Mouse (Mus musculus) mouse trophoblast stem cell (cell line): ENCODE measurements at regions not wholly inside any gene's neighbourhood (a gene's known extent, or its start where the extent isn't known, plus 50 kb on each side); places are given as distances from the start of the nearest gene placed in this dataset.

Experiments
- in situ Hi-C, 2 experiments: fragments of 300-500 bp; cut with MseI, MboI; formaldehyde crosslinking; loops; 2 replicates in 1 of 2; 3 replicates in 1 of 2; pipeline ENCODE4 v1.15.1; 2025

DNA sequence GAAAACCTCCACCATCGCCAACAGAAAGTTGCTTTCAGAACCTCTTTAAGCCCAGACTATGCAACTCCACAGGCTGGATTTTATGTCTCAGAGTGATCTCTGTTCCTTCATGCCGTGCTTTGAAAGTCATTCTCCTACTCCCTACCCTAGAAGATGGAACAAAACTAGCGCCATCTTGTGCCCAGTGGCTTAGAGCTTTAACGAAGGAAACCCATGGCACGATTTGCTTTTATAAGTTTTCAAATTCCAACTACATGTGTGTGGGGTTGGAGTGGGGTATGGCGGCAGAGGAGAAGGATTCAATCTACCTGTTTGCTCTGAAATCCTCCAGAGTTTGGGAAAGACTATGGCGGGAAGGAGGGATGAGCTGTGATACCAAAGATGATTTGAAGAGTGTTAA lies 118.7 kb upstream of the Tmem45b start:
- in situ Hi-C loops, result no loop called here

DNA sequence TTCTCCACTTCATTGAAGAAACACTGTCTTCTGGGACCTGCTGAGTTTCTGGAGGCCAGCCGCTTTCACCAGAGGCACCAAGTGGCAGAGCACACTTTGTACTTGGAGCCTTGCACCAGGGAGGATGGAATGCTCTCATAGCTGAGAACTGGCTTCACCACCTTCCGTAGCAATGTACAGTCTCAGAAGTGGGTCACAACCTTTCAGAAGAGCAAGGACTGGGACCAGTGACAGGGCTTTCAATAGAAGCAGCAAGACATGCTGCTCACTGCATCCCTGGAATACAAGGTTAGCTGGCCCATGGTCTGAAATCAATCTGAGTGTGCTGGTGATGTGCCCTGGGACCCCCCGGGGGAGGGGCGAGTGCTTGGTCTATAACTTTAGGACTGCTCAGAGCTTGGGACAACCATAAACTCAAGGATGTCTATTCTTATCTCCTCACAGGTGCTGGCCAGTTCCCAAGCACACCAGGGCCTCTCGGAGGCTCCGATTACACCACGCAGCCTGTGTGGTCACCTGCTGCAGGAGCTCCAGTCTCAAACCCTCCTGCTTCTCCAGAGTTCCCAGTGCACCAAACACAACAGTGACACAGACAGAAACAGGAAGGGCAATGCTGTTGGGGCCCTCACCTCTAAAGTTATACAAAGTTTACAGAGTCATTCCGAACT lies 114.4 kb upstream of the Tmem45b start:
- in situ Hi-C loops, result no loop called here

GRCm38 (mm10) chr9:31577066-31577465 lies 112.8 kb upstream of the Tmem45b start:
- in situ Hi-C loops, result no loop called here

GRCm38 (mm10) chr9:31567029-31567428 lies 102.8 kb upstream of the Tmem45b start:
- in situ Hi-C loops, result loop anchor here (5.0 to 25.0 kb wide), 3 partner anchors 355 to 598 kb away; no protein-coding TSS in a partner anchor

DNA sequence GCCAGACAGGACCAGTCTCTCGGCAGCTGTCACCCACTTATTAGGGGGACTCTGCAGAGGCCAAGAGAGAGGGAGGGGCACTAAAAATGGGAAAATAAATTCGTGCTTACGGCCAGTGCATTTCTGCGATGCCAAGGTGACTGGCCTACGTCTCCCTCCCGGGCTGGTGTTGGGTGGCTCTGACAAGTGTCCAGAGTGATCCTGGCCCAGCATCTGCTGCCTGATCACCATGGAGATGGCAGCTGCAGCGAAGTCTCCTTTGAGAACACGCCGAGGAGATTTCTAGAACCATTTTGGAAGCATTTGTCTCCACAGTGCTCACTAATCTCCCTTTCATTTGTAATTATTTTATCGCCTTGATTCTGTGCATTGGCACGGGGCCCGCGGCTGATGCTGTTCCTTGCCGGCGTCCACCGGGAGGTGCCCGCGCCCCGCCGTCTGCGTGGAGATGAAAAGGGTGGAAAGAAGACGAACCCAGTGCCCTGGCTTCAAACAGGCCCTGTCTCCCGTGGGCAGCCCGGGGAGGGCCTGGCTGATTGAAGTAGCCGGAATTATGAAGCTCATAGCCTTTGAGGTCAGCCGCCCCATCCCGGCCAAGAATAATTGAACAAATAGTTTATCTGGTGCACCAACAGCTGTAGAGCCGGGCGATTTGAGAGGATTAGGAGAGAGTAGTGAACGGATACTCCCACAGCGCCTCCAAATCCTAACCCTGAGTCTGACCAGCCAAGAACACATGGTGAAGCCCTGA lies 102.2 kb upstream of the Tmem45b start:
- in situ Hi-C loops, result loop anchor here (5.0 to 25.0 kb wide), 3 partner anchors 356 to 598 kb away; no protein-coding TSS in a partner anchor

DNA sequence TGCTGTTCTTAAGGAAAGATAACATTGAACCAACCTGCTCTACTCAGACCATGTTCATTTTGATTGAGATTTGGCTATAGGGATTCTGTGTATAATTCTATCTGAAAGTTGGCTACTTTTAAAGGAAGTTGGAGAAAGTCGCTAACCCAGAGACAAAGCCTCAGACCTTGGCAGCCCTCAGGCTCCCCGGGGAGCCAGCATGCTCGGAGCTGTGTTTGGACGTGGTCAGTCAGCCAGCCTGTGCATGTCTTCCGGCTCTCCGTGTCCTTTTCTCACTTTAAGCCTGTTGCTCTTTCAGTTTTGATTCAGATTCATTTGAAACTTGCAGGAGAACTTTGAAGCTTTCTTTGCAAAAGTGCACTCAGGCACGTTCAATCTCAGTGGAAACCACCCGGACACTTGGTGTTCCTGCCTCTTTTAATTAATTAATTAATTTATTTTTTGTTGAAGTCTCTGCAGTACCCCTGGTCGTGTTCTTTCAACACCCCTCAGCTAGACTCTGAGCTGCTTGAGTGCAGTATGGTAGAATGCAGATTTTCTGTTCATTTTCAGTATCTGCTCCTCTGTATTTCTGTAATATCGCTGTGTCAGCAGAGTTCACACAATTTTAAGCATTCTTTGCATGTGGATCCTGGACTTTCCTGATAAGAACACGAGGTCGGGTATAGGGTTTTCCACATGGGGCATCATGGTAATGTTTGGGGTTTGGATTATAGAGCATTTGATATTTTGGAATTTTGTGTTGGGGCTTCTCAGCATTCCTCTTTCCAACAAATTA lies 100.9 kb upstream of the Tmem45b start:
- in situ Hi-C loops, result loop anchor here (5.0 to 25.0 kb wide), 3 partner anchors 357 to 600 kb away; no protein-coding TSS in a partner anchor

DNA sequence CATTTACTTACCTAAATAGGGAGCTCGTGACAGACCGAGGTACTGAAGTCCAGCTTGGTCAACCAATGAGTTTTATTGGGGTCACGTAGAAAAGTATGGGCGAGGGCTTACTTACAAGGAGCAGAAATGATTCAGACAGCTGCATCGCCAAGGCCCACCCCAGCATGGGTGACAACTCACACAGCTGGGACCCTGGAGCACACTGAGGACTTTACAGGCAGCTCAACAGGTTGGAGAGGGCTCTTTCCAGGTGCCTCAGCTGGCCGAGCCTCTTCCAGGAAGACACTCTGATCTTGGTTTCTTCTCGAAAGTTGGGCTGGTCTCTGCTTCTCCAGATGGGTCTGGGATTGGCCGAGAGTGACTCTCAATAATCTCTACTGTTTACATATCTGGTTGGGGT lies 99.3 kb upstream of the Tmem45b start:
- in situ Hi-C loops, result loop anchor here (10.0 to 25.0 kb wide), 2 partner anchors 599 to 601 kb away; no protein-coding TSS in a partner anchor

- in situ Hi-C loops, result loop anchor here (10.0 to 25.0 kb wide), 2 partner anchors 602 to 605 kb away; no protein-coding TSS in a partner anchor
These were observed 95.9 kb upstream of the Tmem45b start for GRCm38 (mm10) chr9:31560226-31560556.

DNA sequence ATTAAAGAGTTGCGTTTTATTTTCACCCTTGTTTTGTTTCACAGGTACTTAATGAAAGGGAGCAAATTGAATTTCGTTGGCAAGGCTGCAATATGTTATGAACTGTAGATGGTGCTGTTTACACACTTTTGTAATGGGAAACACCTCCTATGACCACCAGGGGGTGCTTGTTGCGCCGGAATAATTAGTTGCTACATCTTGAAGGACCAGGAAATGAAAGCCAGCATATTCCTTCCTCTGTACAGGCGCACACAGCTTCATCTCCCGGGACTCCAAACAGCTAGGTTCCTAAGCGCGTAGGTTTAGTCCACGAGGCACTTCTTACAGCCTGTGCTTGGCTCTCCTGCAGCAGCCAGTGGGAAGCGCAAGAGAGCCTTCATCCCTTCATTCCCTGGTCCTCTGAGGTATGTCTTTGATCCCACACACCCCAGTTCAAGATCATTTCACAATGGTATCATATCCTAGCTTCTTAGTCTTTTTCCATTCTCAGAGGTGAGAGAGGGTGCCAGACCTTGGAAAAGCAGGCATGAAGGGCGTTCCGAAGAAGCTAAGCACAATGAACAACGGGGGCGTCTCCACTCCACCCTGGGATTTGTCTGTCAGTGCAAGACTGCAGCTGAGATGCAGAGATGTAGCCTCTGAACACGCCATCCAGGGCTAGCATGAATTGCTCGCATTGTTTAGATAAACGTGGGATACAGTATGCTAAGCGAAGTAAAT lies 95.4 kb upstream of the Tmem45b start:
- in situ Hi-C loops, result loop anchor here (5.0 to 25.0 kb wide), 3 partner anchors 368 to 605 kb away; no protein-coding TSS in a partner anchor

DNA sequence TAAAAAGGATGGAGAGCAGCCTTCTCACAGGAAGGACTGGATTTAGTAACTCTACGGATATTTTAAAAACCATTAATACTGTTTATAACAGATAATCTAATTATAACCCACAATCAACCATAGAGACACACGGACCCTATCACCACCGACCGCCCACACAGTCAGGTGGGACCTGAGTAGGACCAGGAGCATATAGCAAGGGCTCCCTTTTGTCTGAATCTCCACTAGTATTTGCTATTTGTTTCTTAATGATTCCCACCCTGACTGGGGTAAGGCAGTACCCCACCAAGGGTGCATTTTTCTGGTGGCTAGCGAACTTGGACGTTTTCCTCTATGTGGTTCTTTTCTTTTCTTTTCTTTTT lies 79.4 kb upstream of the Tmem45b start:
- in situ Hi-C loops, result loop anchor here (5.0 to 25.0 kb wide), 3 partner anchors 136 to 356 kb away; no protein-coding TSS in a partner anchor

GRCm38 (mm10) chr9:31542909-31543690 lies 78.8 kb upstream of the Tmem45b start:
- in situ Hi-C loops, result loop anchor here (5.0 to 25.0 kb wide), 3 partner anchors 136 to 356 kb away; no protein-coding TSS in a partner anchor

DNA sequence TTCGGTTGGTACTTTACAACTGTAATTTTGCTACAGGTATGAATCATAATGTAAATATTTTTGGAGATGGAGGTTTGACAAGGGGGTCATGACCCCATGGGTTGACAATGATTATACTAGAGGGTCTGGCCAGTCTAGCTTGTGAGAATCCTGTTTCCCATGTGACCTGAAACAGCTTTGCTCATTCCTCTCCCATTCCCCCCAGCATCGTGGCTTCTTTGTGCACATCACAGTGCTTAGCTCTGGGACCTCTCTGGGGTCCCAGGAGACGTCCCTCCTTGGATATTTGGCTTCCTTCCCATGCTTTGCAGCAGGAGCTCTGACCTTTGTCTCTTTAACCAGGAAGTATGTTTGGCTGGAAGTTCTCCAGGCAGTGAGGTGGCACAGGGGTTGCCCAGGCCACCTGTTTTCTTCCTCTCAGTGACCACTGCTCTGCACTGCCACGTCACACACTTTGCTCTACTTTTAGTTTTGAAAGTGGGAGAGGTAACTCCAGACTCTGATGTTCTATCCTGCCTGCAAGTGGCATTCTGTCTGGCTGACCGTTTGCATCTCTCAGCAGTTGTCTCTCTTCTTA lies 77.4 kb upstream of the Tmem45b start:
- in situ Hi-C loops, result loop anchor here (5.0 to 25.0 kb wide), 3 partner anchors 134 to 354 kb away; no protein-coding TSS in a partner anchor

DNA sequence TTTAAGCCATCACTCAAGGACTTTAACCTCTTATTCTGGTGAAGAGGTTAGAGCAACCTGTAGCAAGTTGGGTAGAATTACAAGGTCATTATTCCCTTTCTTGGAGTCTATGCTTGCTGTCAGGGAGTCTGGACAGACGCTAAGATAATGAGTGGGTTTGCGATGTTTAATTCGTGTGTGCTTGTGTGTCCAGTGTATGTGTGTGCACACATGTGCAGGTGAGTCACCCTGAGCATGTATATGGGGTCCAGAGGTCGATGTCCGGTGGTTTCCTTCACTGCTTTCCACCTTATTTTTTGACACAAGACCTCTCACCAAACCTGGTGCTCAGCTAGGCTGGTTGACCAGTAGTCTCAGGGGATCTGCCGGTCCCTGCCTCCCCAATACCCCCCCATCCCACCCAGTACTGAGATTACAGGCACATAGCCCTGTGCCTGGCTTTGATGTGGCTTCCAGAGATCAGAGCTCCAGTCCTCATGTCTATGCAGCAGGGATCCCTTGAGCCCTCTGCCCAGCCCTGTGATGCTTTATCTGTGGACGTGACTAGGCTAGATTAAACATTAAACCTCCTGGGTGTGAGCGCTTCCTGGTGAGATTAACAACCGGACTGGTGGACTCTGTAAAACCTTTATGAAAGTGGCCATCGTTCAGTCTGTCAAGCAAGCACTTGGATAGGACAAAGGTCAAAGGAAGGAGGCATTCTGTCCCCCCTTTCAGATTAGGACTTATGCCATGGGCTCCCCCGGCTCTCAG lies 74.4 kb upstream of the Tmem45b start:
- in situ Hi-C loops, result loop anchor here in 1 of 2 experiments (25.0 kb wide), 1 partner anchor 351 kb away; no protein-coding TSS in a partner anchor

- in situ Hi-C loops, result loop anchor here in 1 of 2 experiments (25.0 kb wide), 1 partner anchor 342 kb away; no protein-coding TSS in a partner anchor
These were observed 64.8 kb upstream of the Tmem45b start for GRCm38 (mm10) chr9:31529021-31529420.

DNA sequence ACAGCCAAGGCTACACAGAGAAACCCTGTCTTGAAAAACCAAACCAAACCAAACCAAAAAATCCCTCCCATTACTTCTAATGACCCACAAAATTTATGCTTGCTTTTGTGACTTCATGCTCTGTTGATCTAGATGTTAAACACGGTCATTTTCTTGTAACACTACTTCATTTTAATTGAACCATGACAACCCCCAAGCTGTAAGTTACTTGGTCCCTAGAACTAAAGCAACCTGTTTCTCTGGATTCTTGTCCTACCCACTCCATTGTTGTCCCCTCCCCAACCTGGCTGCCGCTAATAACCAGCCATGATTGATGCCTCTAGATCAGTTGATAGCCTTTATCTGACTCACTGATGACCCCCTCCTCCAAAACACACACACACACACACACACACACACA lies 63.0 kb upstream of the Tmem45b start:
- in situ Hi-C loops, result loop anchor here in 1 of 2 experiments (25.0 kb wide), 1 partner anchor 340 kb away; no protein-coding TSS in a partner anchor
